Mouse (Mus musculus) lung, postnatal 10 days (tissue): ENCODE data around the gene Celsr3.

Experiments
- DNase-seq: peaks from one replicate; pipeline ENCODE4 v3.0.0; 2021

Celsr3 gene

GRCm38 (mm10) chr9:108858792-108859527, 32.8 kb downstream of the Celsr3 start:
- DNase-seq, result no peak
